Mouse (Mus musculus) right cerebral cortex, postnatal 36 days (tissue): ENCODE measurements around the gene Tgm3.

Experiments
- DNase-seq, 2 experiments: peaks; one replicate each; pipeline ENCODE4 v3.0.0; 2022; ENCODE audit warnings: low spot score in 2 of 2, mixed read lengths in 1 of 2

Gene Tgm3

DNA sequence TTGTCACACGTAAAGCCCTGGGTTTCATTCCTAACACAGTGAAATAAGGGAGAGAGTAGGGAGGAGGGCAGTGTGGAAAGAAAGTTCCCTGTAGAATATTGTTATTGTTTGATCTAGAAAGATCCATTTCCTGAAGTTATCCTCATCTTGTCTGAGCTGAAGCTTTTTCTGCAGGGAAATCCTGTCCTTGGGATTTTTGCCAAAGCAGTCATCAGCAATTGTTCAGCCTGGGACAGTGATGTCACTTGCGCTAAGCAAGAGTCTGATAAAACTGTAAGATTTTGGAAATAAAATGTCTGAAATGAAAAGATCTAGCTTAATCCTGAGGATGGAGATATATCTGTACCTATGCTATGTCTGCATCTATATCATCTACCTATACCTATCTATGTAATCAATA lies 58.2 kb downstream of the Tgm3 start:
- no peak for DNase-seq
